Mouse (Mus musculus) MEL (cell line): ENCODE measurements around the gene Mdc1. TPM values are rescaled to one million over a fixed set of nuclear protein-coding genes. Genes with fewer than 3 reads are reported as not detected.
A peak's percentile ranks its signal among the peaks of the same experiment; 100 is the strongest.

Experiments used
- DNase-seq: peaks from one replicate; pipeline ENCODE4 v3.0.0; 2011; ENCODE audit warnings: low read depth, low spot score
- H3K27ac ChIP-seq: 2 replicates; pipeline ENCODE4 v1.5.1; 2012; ENCODE audit warnings: low read depth, mild to moderate bottlenecking, control low read depth, low read length, moderate library complexity; ENCODE audit not compliant: control insufficient read depth
- H3K27me3 ChIP-seq, 2 experiments: fragments of 150-350 bp in 1 of 2; sonication (generic) in 1 of 2; 2 replicates each; pipeline ENCODE4 v1.6.1; 2012; ENCODE audit warnings: low read length in 2 of 2, mild to moderate bottlenecking in 2 of 2, improper control_type of control experiment in 1 of 2, moderate library complexity in 1 of 2; ENCODE audit not compliant: insufficient read depth in 2 of 2, control insufficient read depth in 1 of 2
- H3K36me3 ChIP-seq, 2 experiments: 2 replicates each; pipeline ENCODE4 v1.6.1; 2012 to 2014; ENCODE audit warnings: low read length in 2 of 2, improper control_type of control experiment in 1 of 2, inconsistent platforms in 1 of 2, mild to moderate bottlenecking in 1 of 2; ENCODE audit not compliant: insufficient read depth in 2 of 2, control insufficient read depth in 1 of 2
- H3K4me1 ChIP-seq, 2 experiments: fragments of 150-350 bp in 1 of 2; sonication (generic) in 1 of 2; 2 replicates each; pipeline ENCODE4 v1.6.1; 2012; ENCODE audit warnings: low read length in 2 of 2, improper control_type of control experiment in 1 of 2, mild to moderate bottlenecking in 1 of 2; ENCODE audit not compliant: insufficient read depth in 2 of 2, control insufficient read depth in 1 of 2
- H3K4me3 ChIP-seq, 2 experiments: fragments of 150-350 bp in 1 of 2; sonication (generic) in 1 of 2; 2 replicates each; pipeline ENCODE4 v1.5.1; 2012; ENCODE audit warnings: low read depth in 2 of 2, low read length in 2 of 2, mild to moderate bottlenecking in 2 of 2, moderate library complexity in 2 of 2, control low read depth in 1 of 2, improper control_type of control experiment in 1 of 2; ENCODE audit not compliant: control insufficient read depth in 1 of 2, insufficient read depth in 1 of 2
- H3K79me2 ChIP-seq: 2 replicates; pipeline ENCODE4 v1.6.1; 2012; ENCODE audit warnings: mild to moderate bottlenecking, low read length, moderate library complexity; ENCODE audit not compliant: control insufficient read depth, poor library complexity, insufficient read depth
- H3K9ac ChIP-seq: 2 replicates; pipeline ENCODE4 v1.6.1; 2012; ENCODE audit warnings: low read depth, mild to moderate bottlenecking, control low read depth, low read length, moderate library complexity; ENCODE audit not compliant: control insufficient read depth, poor library complexity, severe bottlenecking
- H3K9me3 ChIP-seq: fragments of 150-350 bp; sonication (generic); replicated peaks from 2 replicates; pipeline ENCODE4 v1.6.1; 2012; ENCODE audit warnings: mild to moderate bottlenecking, low read length, improper control_type of control experiment, moderate library complexity; ENCODE audit not compliant: insufficient read depth
- BHLHE40 ChIP-seq: IDR thresholded peaks from 2 replicates; pipeline ENCODE4 v1.6.1; 2012; ENCODE audit warnings: low read depth, mild to moderate bottlenecking, inconsistent platforms, low read length, improper control_type of control experiment, borderline replicate concordance
- CHD1 ChIP-seq: IDR thresholded peaks from 2 replicates; pipeline ENCODE4 v1.6.1; 2012; ENCODE audit warnings: low read depth, mild to moderate bottlenecking, inconsistent platforms, low read length, improper control_type of control experiment
- CHD2 ChIP-seq: IDR thresholded peaks from 2 replicates; pipeline ENCODE4 v1.6.1; 2011; ENCODE audit warnings: low read length, improper control_type of control experiment
- CTCF ChIP-seq, 3 experiments: IDR thresholded peaks in 2 of 3; conservative IDR thresholded peaks in 1 of 3; 2 replicates each; pipeline ENCODE4 v1.5.1; 2011 to 2012; ENCODE audit warnings: low read length in 3 of 3, low read depth in 2 of 3, mild to moderate bottlenecking in 2 of 3, improper control_type of control experiment in 1 of 3, inconsistent platforms in 1 of 3, mixed read lengths in 1 of 3, moderate library complexity in 1 of 3; ENCODE audit not compliant: control insufficient read depth in 1 of 3, insufficient read depth in 1 of 3, poor library complexity in 1 of 3, severe bottlenecking in 1 of 3
- E2F4 ChIP-seq: IDR thresholded peaks from 2 replicates; pipeline ENCODE4 v1.6.1; 2011; ENCODE audit warnings: low read depth, low read length, improper control_type of control experiment, borderline replicate concordance
- GATA1 ChIP-seq: IDR thresholded peaks from 2 replicates; pipeline ENCODE4 v1.6.1; 2011; ENCODE audit warnings: low read depth, low read length, improper control_type of control experiment
- KAT2A ChIP-seq: conservative IDR thresholded peaks from 2 replicates; pipeline ENCODE4 v1.6.1; 2012; ENCODE audit warnings: low read depth, low read length, improper control_type of control experiment, inconsistent platforms
- MAFK ChIP-seq: IDR thresholded peaks from 2 replicates; pipeline ENCODE4 v1.6.1; 2011; ENCODE audit warnings: low read depth, mild to moderate bottlenecking, low read length, improper control_type of control experiment, borderline replicate concordance
- MEF2A ChIP-seq: IDR thresholded peaks from 2 replicates; pipeline ENCODE4 v1.6.1; 2014; ENCODE audit warnings: low read depth, mild to moderate bottlenecking, inconsistent platforms, low read length, improper control_type of control experiment; ENCODE audit not compliant: poor library complexity, insufficient replicate concordance, severe bottlenecking; ENCODE audit errors: extremely low read depth
- MYB ChIP-seq: IDR thresholded peaks from 2 replicates; pipeline ENCODE4 v1.6.1; 2011; ENCODE audit warnings: mild to moderate bottlenecking, low read depth, low read length, improper control_type of control experiment
- POLR2AphosphoS5 ChIP-seq: IDR thresholded peaks from 2 replicates; pipeline ENCODE4 v1.6.1; 2012; ENCODE audit warnings: low read depth, borderline replicate concordance, mild to moderate bottlenecking, inconsistent platforms, low read length, moderate library complexity, mixed read lengths
- TCF12 ChIP-seq: IDR thresholded peaks from 2 replicates; pipeline ENCODE4 v1.6.1; 2014; ENCODE audit warnings: low read depth, mild to moderate bottlenecking, inconsistent platforms, low read length, improper control_type of control experiment, moderate library complexity
- UBTF ChIP-seq: IDR thresholded peaks from 2 replicates; pipeline ENCODE4 v1.6.1; 2012; ENCODE audit warnings: low read depth, mild to moderate bottlenecking, inconsistent platforms, low read length, improper control_type of control experiment, moderate library complexity, borderline replicate concordance; ENCODE audit not compliant: insufficient read depth
- USF1 ChIP-seq: IDR thresholded peaks from 2 replicates; pipeline ENCODE4 v1.6.1; 2014; ENCODE audit warnings: low read depth, mild to moderate bottlenecking, inconsistent platforms, low read length, improper control_type of control experiment, moderate library complexity
- ZC3H11A ChIP-seq: IDR thresholded peaks from 2 replicates; pipeline ENCODE4 v1.6.1; 2012; ENCODE audit warnings: low read depth, mild to moderate bottlenecking, inconsistent platforms, low read length, improper control_type of control experiment
- ZNF384 ChIP-seq: IDR thresholded peaks from 2 replicates; pipeline ENCODE4 v1.6.1; 2012; ENCODE audit warnings: low read depth, mild to moderate bottlenecking, inconsistent platforms, low read length, improper control_type of control experiment
- polyA plus RNA-seq, 2 experiments: library from polyadenylated mRNA; stranded (reverse) in 1 of 2; unstranded in 1 of 2; fragments of >175 nt in 1 of 2; fragments of >200 nt in 1 of 2; gene quantifications; 2 replicates each; pipeline versions ENCODE4 v1.2.1 to v1.2.4; 2012; ENCODE audit warnings: low replicate concordance in 2 of 2, low read depth in 1 of 2; ENCODE audit not compliant: insufficient read length in 2 of 2, insufficient read depth in 1 of 2, missing spikeins in 1 of 2
- total RNA-seq: library from RNA; depleted of rRNA; stranded (reverse); fragments of 300-350 nt; gene quantifications from 2 replicates; pipeline ENCODE4 v1.2.3, GENCODE M21; 2012

Gene Mdc1
- total and polyA plus RNA-seq, 3 experiments: 15.0 to 77.9 (median 46.6) TPM

DNA sequence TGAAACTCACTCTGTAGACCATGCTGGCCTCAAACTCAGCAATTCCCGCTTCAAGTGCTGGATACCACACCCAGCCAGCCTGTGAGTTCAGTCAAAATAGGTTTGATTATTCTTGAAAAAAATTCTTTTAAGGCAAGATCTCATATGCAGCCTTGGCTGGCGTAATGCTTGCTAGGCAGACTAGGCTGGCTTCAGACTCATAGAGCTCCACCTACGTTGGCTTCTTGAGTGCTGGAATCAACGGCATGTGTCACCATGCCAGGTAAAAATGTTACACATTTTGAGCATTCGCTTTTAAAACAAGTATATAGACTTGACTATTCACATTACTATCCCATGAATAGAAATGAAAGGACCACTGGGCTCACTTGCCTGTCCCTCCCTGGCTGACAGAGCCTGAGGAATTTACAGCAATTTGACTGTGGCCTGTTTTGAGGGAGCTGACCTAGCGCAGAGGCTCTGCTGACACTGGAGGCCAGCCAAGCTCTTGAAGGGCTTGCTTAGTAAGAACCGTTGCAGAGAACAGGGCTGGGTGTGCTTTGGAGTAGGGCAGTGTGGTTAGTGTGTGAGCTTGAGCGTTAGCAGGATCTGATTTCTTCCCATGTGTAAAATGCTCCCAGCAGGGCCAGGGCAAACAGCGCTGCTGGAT is 62.2 kb downstream of the Mdc1 start:
- H3K9me3 ChIP-seq: no peaks in the 10 kb centered on the region
- peaks cover 1 to 22% of the 10 kb centered on the region in 2 experiments; a peak in 3 of 4 replicates for H3K36me3 ChIP-seq
- peaks cover 4 to 24% of the 10 kb centered on the region in 2 experiments; a peak in 3 of 4 replicates for H3K4me1 ChIP-seq
- no peaks in the 10 kb centered on the region for H3K79me2 ChIP-seq
- TF ChIP-seq TCF12 (no peak), MYB (no peak)
- H3K27ac ChIP-seq: no peak overlapping the region
- H3K4me3 ChIP-seq: no peak overlapping the region
- no peaks in the 10 kb centered on the region for H3K27me3 ChIP-seq
- H3K9ac ChIP-seq: no peak overlapping the region
- peak; percentile 25 for DNase-seq

DNA sequence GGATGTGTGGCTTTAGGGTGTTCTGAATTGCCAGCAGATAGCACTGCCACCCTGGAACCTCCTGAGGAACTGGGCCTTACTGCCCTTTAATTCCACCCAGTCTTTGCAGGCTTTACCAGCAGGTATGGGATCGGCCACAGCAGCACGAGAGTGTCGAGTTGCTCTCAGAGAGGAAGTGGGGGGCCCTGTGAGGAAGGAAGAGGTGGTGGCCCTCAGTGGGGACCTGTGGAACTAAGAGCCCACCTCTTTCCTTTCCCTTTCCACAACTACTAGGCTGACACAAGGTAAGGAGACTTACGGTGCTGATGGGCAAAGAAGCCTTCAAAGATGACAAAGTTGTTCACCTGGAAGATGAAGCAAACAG is 62.7 kb downstream of the Mdc1 start:
- no peak overlapping the region for H3K27ac ChIP-seq
- H3K79me2 ChIP-seq: no peaks in the 10 kb centered on the region
- H3K4me3 ChIP-seq: no peak overlapping the region
- peaks cover 4 to 24% of the 10 kb centered on the region in 2 experiments; a peak in 3 of 4 replicates for H3K4me1 ChIP-seq
- H3K9ac ChIP-seq: no peak overlapping the region
- no peaks in the 10 kb centered on the region for H3K27me3 ChIP-seq
- TF ChIP-seq KAT2A (no peak), ZC3H11A (no peak), POLR2AphosphoS5 (no peak), GATA1 (no peak), CHD2 (no peak), MYB (no peak), CTCF (IDR thresholded peaks at IDR 0.05 in 2 of 3, conservative IDR thresholded peaks at IDR 0.05 in 1 of 3; ENCODE audit: control insufficient read depth in 1 of 3, insufficient read depth in 1 of 3, low read depth in 2 of 3, low read length in 3 of 3, poor library complexity in 1 of 3, severe bottlenecking in 1 of 3) (no peak), UBTF (no peak)
- peak; percentile 11 for DNase-seq
- H3K36me3 ChIP-seq: peaks cover 1 to 21% of the 10 kb centered on the region in 2 experiments; a peak in 3 of 4 replicates
- no peaks in the 10 kb centered on the region for H3K9me3 ChIP-seq

DNA sequence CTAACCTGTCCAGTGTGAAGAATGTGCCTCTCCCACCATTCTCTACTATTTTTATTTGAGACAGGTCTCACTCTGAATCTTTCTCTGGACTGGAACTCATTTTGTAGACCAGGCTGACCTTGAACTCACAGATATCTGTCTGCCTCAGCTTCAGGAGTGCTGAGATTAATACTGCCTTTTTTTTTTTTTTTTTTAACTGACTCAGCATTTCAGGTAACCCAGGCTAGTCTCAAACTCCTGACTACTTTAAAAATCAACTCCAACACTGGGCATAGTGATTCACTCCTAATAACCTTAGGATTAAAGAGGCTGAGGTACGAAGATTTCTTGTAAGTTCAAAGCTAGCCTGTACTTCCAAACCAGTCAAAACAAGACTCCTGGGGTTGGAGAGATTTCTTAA is 64.3 kb downstream of the Mdc1 start:
- Histone ChIP-seq H3K36me3 (peaks cover 1 to 15% of the 10 kb centered on the region in 2 experiments; a peak in 3 of 4 replicates), H3K79me2 (peaks cover 2% of the 10 kb centered on the region; the same call in 1 of the 2 replicates), H3K27me3 (no peaks in the 10 kb centered on the region), H3K9ac (no peak overlapping the region), H3K9me3 (no peaks in the 10 kb centered on the region), H3K4me3 (no peak overlapping the region), H3K4me1 (peaks cover 2 to 25% of the 10 kb centered on the region in 2 experiments; a peak in 3 of 4 replicates), H3K27ac (no peak overlapping the region)
- no peak for TF ChIP-seq CHD1
- TF ChIP-seq MEF2A: no peak
- peak; percentile 61 for TF ChIP-seq ZNF384
- TF ChIP-seq CTCF (IDR thresholded peaks at IDR 0.05 in 2 of 3, conservative IDR thresholded peaks at IDR 0.05 in 1 of 3; ENCODE audit: control insufficient read depth in 1 of 3, insufficient read depth in 1 of 3, low read depth in 2 of 3, low read length in 3 of 3, poor library complexity in 1 of 3, severe bottlenecking in 1 of 3): no peak
- no peak for TF ChIP-seq E2F4
- no peak for TF ChIP-seq BHLHE40
- TF ChIP-seq POLR2AphosphoS5: no peak
- no peak for TF ChIP-seq USF1
- peak; percentile 69; the same call in 1 of the 2 replicates for TF ChIP-seq MAFK
- no peak for DNase-seq
